Mouse (Mus musculus): Measurements from ENCODE around the gene Slc41a2. TPM values are rescaled to one million over a fixed set of nuclear protein-coding genes. Genes with fewer than 3 reads are reported as not detected.

Slc41a2 gene
- polyA plus RNA-seq, 1 experiment from 2014 or later: 0.56 TPM

DNA sequence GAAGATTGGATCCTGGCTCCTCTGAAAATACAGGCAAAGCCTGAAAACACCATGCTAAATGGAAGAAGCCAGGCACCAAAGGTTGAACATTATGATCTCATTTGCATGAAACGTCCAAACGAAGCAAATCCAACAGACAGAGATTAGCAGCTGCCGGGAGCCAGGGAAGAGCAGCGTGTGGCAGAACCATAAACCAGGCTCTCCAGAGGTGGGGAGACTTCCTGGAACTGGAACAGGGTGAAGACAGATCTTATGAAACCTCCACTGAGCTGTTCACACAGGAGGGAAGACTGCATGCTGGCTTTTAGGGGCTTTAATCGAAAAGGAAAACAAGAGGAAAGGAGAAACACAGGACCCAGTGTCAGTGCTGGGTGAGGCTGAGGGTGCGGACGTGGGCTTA, 51.3 kb downstream of the Slc41a2 start:
- H3K27ac ChIP-seq (ENCODE audit: low read depth, low read length): no peak overlapping the region
- H3K36me3 ChIP-seq (ENCODE audit: control insufficient read depth, insufficient read depth, low read length): no peaks in the 10 kb centered on the region
- H3K4me2 ChIP-seq (ENCODE audit: low read depth, low read length, severe bottlenecking): no peak overlapping the region
- H3K9me3 ChIP-seq (ENCODE audit: control insufficient read depth, low read length): no peaks in the 10 kb centered on the region
- no peak overlapping the region for H3K4me3 ChIP-seq (ENCODE audit: low read depth, low read length)
- WGBS: 63% methylated on average over 7 of the region's 7 CpGs
- ATAC-seq (replicated peaks; ENCODE audit: low FRiP score) (no peak), DNase-seq (ENCODE audit: low spot score) (no peak)
- H3K4me1 ChIP-seq (replicated peaks; ENCODE audit: control insufficient read depth, insufficient read depth, low read length): no peaks in the 10 kb centered on the region
- no peak overlapping the region for H3K9ac ChIP-seq (ENCODE audit: low read length)
- H3K27me3 ChIP-seq (ENCODE audit: control insufficient read depth, insufficient read depth, low read length): no peaks in the 10 kb centered on the region

DNA sequence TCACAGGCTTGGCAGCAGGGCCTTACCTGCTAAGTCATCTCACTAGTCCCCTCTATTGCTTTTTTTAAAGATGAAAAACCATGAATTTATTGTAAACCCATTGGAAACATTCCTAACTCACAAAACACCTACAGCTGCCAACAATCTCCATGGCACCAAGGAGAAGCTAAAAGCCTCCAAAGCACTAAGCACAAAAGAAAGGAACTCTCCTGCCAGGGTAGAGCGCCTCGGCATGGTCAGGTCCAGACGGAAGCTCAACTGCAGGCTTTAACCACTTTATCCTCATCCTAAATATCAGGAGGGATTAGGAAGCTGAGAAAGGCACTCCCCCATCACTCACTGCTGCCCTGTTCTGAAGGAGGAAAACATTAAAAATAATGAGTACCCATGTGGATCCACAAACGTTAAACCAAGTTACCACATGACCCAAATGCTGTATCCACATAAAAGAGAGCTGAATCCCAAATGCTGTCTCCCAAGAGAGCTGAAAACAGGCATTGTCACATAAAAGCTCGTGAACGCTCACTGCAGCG, 51.9 kb downstream of the Slc41a2 start:
- Histone ChIP-seq H3K4me1 (replicated peaks; ENCODE audit: control insufficient read depth, insufficient read depth, low read length) (no peaks in the 10 kb centered on the region), H3K36me3 (ENCODE audit: control insufficient read depth, insufficient read depth, low read length) (no peaks in the 10 kb centered on the region), H3K4me2 (ENCODE audit: low read depth, low read length, severe bottlenecking) (no peak overlapping the region), H3K27me3 (ENCODE audit: control insufficient read depth, insufficient read depth, low read length) (no peaks in the 10 kb centered on the region), H3K9ac (ENCODE audit: low read length) (no peak overlapping the region), H3K27ac (ENCODE audit: low read depth, low read length) (no peak overlapping the region), H3K4me3 (ENCODE audit: low read depth, low read length) (no peak overlapping the region), H3K9me3 (ENCODE audit: control insufficient read depth, low read length) (no peaks in the 10 kb centered on the region)
- 73% methylated on average over 7 of the region's 7 CpGs for WGBS
- no peak for ATAC-seq (replicated peaks; ENCODE audit: low FRiP score)
- DNase-seq (ENCODE audit: low spot score): no peak

DNA sequence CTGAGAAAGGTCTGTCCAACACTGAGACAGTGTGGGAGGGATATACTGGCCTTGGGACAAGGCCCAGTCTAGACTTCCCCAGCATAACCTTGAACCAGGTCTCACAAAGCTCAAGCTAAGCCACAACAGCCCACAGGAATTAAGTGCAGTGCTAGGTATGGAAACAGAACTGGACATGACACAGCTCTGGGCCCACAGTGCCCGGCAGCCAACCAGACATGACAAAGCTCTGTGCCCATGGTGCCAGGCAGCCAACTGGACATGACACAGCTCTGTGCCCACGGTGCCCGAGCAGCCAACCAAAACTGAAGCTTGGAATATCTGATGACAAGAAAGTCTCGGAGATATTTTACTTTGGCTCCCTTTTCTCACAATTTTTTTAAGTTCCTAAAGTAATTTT, 52.8 kb downstream of the Slc41a2 start:
- WGBS: 89% methylated on average over 4 of the region's 4 CpGs
- Histone ChIP-seq H3K4me1 (replicated peaks; ENCODE audit: control insufficient read depth, insufficient read depth, low read length) (no peaks in the 10 kb centered on the region), H3K36me3 (ENCODE audit: control insufficient read depth, insufficient read depth, low read length) (no peaks in the 10 kb centered on the region)

DNA sequence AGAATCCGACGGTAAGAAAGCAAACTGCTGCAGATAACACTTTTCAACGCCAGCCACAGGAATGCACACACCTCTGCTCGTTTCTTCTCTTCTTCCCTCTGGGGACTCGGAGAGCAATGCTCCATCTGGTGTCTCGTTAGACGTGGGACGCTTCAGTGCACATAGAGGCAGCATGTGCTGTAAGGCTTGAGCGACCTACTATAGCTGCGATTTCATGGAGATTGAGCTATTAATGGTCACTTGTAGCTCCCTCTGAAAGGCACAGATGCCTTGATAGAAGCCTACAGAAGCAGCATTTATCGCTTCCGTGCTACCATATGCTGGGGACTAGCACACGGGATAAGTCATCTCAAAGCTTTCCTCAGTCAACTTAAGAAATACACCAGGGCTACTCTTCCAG, 71.0 kb downstream of the Slc41a2 start:
- Histone ChIP-seq H3K9me3 (ENCODE audit: control insufficient read depth, low read length) (no peaks in the 10 kb centered on the region), H3K4me1 (replicated peaks; ENCODE audit: control insufficient read depth, insufficient read depth, low read length) (0 out of 2 replicates have a peak, but pooled peaks cover 2% of the 10 kb centered on the region), H3K4me2 (ENCODE audit: low read depth, low read length, severe bottlenecking) (no peak overlapping the region), H3K36me3 (ENCODE audit: control insufficient read depth, insufficient read depth, low read length) (no peaks in the 10 kb centered on the region), H3K27ac (ENCODE audit: low read depth, low read length) (no peak overlapping the region), H3K27me3 (ENCODE audit: control insufficient read depth, insufficient read depth, low read length) (no peaks in the 10 kb centered on the region), H3K9ac (ENCODE audit: low read length) (no peak overlapping the region), H3K4me3 (ENCODE audit: low read depth, low read length) (no peak overlapping the region)
- ATAC-seq (replicated peaks; ENCODE audit: low FRiP score): no peak
- WGBS: 46% methylated on average over 13 of the region's 13 CpGs
- no peak for DNase-seq (ENCODE audit: low spot score)

More for the DNA sequence above, 52.8 kb downstream of the Slc41a2 start:
- ATAC-seq (replicated peaks; ENCODE audit: low FRiP score) (no peak), DNase-seq (ENCODE audit: low spot score) (no peak)
- no peaks in the 10 kb centered on the region for H3K9me3 ChIP-seq (ENCODE audit: control insufficient read depth, low read length)
- H3K27me3 ChIP-seq (ENCODE audit: control insufficient read depth, insufficient read depth, low read length): no peaks in the 10 kb centered on the region
- H3K4me2 ChIP-seq (ENCODE audit: low read depth, low read length, severe bottlenecking): no peak overlapping the region
- no peak overlapping the region for H3K27ac ChIP-seq (ENCODE audit: low read depth, low read length)
- H3K4me3 ChIP-seq (ENCODE audit: low read depth, low read length): no peak overlapping the region
- H3K9ac ChIP-seq (ENCODE audit: low read length): no peak overlapping the region

DNA sequence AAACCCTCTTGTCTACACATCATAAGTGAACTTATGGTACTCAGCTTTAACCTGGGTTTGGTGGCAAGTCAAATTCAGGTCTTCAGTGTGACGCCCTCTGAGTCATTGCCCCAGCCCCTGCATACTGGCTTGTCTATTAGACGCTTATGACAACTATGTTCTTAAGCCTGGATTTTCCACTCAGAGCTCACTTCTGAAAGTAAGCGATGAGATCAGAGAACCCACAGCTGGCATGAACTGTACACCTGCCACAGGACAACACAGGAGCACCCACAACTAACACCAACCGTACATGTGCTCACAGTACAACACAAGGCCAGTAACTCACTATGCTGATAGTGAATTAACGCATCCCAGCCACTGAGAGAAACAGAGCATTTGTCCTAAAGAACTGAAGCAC, 71.4 kb downstream of the Slc41a2 start:
- no peak overlapping the region for H3K4me3 ChIP-seq (ENCODE audit: low read depth, low read length)
- H3K9ac ChIP-seq (ENCODE audit: low read length): no peak overlapping the region
- no peaks in the 10 kb centered on the region for H3K27me3 ChIP-seq (ENCODE audit: control insufficient read depth, insufficient read depth, low read length)
- no peaks in the 10 kb centered on the region for H3K9me3 ChIP-seq (ENCODE audit: control insufficient read depth, low read length)
- no peaks in the 10 kb centered on the region for H3K36me3 ChIP-seq (ENCODE audit: control insufficient read depth, insufficient read depth, low read length)
- H3K27ac ChIP-seq (ENCODE audit: low read depth, low read length): no peak overlapping the region
- no peak for ATAC-seq (replicated peaks; ENCODE audit: low FRiP score)
- H3K4me2 ChIP-seq (ENCODE audit: low read depth, low read length, severe bottlenecking): no peak overlapping the region
- no peak for DNase-seq (ENCODE audit: low spot score)
- 90% methylated on average over 5 of the region's 5 CpGs for WGBS
- 0 out of 2 replicates have a peak, but pooled peaks cover 2% of the 10 kb centered on the region for H3K4me1 ChIP-seq (replicated peaks; ENCODE audit: control insufficient read depth, insufficient read depth, low read length)

DNA sequence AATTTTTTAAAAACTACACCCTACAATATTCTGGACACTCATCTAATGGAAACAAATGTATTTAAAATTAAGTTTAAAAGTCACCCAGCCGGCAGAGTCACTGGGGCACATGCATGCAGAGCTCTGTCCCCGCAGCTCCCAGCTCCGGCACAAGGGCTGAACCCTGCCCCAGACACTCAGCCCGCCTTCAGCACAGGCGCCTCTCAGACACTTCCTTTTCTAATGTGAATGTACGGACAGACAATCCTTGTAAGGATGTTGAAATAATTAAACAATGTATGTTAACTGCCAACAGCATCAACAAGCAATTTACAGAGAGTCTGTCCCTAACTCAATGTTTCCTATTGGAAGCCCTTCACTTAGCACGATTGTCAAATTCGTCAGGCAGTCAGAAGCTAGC, 73.0 kb downstream of the Slc41a2 start:
- H3K4me2 ChIP-seq (ENCODE audit: low read depth, low read length, severe bottlenecking): no peak overlapping the region
- H3K4me1 ChIP-seq (replicated peaks; ENCODE audit: control insufficient read depth, insufficient read depth, low read length): 0 out of 2 replicates have a peak, but pooled peaks cover 2% of the 10 kb centered on the region
- H3K9me3 ChIP-seq (ENCODE audit: control insufficient read depth, low read length): no peaks in the 10 kb centered on the region
- WGBS: 73% methylated on average over 8 of the region's 8 CpGs
- H3K9ac ChIP-seq (ENCODE audit: low read length): no peak overlapping the region
- DNase-seq (ENCODE audit: low spot score): no peak
- no peaks in the 10 kb centered on the region for H3K36me3 ChIP-seq (ENCODE audit: control insufficient read depth, insufficient read depth, low read length)
- H3K27ac ChIP-seq (ENCODE audit: low read depth, low read length): no peak overlapping the region
- H3K4me3 ChIP-seq (ENCODE audit: low read depth, low read length): no peak overlapping the region
- H3K27me3 ChIP-seq (ENCODE audit: control insufficient read depth, insufficient read depth, low read length): no peaks in the 10 kb centered on the region
- ATAC-seq (replicated peaks; ENCODE audit: low FRiP score): no peak

DNA sequence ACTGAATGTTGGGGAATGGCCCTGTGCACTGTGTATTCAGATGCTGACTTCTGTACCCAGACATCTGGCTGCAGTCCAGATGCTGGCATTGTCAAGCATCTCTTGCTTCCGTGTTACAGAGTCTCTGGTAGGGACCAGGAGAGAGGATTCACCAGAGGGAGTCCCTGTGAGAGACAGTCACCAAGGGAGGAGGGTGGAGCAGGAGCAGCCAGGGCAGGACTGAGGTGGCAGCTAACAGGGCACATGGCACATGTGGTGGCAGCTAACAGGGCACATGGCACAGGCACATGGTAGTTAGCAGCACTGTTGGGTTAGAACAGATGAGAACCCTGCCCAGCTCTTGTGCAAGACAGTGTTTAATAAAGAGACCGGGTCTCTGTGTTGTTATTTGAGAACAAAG, 73.6 kb downstream of the Slc41a2 start:
- no peak overlapping the region for H3K4me2 ChIP-seq (ENCODE audit: low read depth, low read length, severe bottlenecking)
- H3K4me1 ChIP-seq (replicated peaks; ENCODE audit: control insufficient read depth, insufficient read depth, low read length): 0 out of 2 replicates have a peak, but pooled peaks cover 2% of the 10 kb centered on the region
- WGBS: 36% methylated on average over 2 of the region's 2 CpGs

DNA sequence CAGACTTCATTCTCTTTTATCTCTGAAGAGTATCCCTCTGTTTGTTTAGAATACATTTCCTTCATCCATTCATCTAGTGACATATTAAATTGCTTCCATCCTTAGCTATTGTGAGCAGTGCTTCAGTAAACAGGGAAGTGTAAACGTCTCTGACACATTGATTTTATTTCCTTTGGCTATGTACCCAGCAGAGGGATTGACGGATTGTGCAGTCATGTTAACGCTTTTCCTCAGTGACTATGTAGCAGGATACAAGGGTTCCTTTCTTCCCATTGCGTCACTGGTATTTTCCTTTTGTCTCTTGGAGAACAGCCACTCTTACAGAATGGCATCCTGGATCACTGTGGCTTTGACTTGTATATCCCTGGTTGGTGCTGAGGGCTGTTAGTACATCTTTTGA, 76.4 kb downstream of the Slc41a2 start:
- H3K9ac ChIP-seq (ENCODE audit: low read length): no peak overlapping the region
- no peak for DNase-seq (ENCODE audit: low spot score)
- H3K4me1 ChIP-seq (replicated peaks; ENCODE audit: control insufficient read depth, insufficient read depth, low read length): no peaks in the 10 kb centered on the region
- ATAC-seq (replicated peaks; ENCODE audit: low FRiP score): no peak
- 64% methylated on average over 4 of the region's 4 CpGs for WGBS
- no peak overlapping the region for H3K4me3 ChIP-seq (ENCODE audit: low read depth, low read length)
- H3K36me3 ChIP-seq (ENCODE audit: control insufficient read depth, insufficient read depth, low read length): no peaks in the 10 kb centered on the region
- no peaks in the 10 kb centered on the region for H3K9me3 ChIP-seq (ENCODE audit: control insufficient read depth, low read length)
- no peak overlapping the region for H3K27ac ChIP-seq (ENCODE audit: low read depth, low read length)
- H3K4me2 ChIP-seq (ENCODE audit: low read depth, low read length, severe bottlenecking): no peak overlapping the region
- no peaks in the 10 kb centered on the region for H3K27me3 ChIP-seq (ENCODE audit: control insufficient read depth, insufficient read depth, low read length)

More for the DNA sequence above, 73.6 kb downstream of the Slc41a2 start:
- H3K4me3 ChIP-seq (ENCODE audit: low read depth, low read length): no peak overlapping the region
- no peaks in the 10 kb centered on the region for H3K9me3 ChIP-seq (ENCODE audit: control insufficient read depth, low read length)
- no peaks in the 10 kb centered on the region for H3K36me3 ChIP-seq (ENCODE audit: control insufficient read depth, insufficient read depth, low read length)
- no peak for DNase-seq (ENCODE audit: low spot score)
- no peak overlapping the region for H3K9ac ChIP-seq (ENCODE audit: low read length)
- no peak for ATAC-seq (replicated peaks; ENCODE audit: low FRiP score)
- no peaks in the 10 kb centered on the region for H3K27me3 ChIP-seq (ENCODE audit: control insufficient read depth, insufficient read depth, low read length)
- H3K27ac ChIP-seq (ENCODE audit: low read depth, low read length): no peak overlapping the region

DNA sequence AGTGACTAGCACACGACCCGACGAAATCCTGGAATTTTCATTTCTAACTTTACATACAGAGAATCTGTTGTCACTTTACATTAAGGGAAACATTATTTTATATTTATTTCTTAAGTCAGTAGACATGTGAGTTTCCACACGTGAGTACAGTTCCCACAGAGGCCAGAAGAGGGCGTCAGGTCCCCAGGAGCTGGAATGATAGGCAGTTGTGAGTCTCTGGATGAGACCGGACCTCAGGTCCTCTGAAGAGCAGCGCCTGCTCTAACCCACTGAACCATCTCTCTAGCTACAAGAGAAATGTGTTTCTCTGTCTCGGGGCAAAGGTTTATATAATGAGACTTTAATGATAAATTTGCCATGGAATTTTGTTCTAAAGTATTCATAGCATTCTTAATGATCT, 86.3 kb downstream of the Slc41a2 start:
- Histone ChIP-seq H3K4me3 (ENCODE audit: low read depth, low read length) (no peak overlapping the region), H3K9me3 (ENCODE audit: control insufficient read depth, low read length) (no peaks in the 10 kb centered on the region), H3K36me3 (ENCODE audit: control insufficient read depth, insufficient read depth, low read length) (no peaks in the 10 kb centered on the region), H3K9ac (ENCODE audit: low read length) (no peak overlapping the region), H3K4me1 (replicated peaks; ENCODE audit: control insufficient read depth, insufficient read depth, low read length) (no peaks in the 10 kb centered on the region), H3K4me2 (ENCODE audit: low read depth, low read length, severe bottlenecking) (no peak overlapping the region), H3K27ac (ENCODE audit: low read depth, low read length) (no peak overlapping the region), H3K27me3 (ENCODE audit: control insufficient read depth, insufficient read depth, low read length) (no peaks in the 10 kb centered on the region)
- ATAC-seq (replicated peaks; ENCODE audit: low FRiP score) (no peak), DNase-seq (ENCODE audit: low spot score) (peak; percentile 57)
- WGBS: 61% methylated on average over 8 of the region's 8 CpGs
